Mouse (Mus musculus): ENCODE measurements at regions not wholly inside any gene's neighbourhood (a gene's known extent, or its start where the extent isn't known, plus 50 kb on each side); places are given as distances from the start of the nearest gene placed in this dataset.

DNA sequence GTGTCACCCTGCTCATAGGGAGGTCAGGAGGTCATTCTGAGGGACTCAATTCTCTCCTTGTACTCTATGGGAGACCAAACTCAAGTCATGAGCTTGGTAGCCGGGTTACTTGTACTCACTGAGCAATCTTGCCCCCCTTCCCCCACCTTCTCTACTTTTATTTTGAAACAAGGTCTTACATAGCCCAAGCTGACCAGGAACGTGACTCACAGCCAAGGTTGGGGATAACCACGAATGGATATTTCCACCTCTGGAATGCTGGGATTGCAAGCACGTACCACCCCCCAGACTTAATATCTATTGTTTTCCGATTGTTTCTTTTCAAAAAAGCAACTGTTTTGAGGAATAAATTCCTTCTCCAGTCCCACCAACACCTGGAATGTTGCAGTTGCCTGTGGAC lies 79.2 kb upstream of the Tbx3 start:
- Histone ChIP-seq H3K4me1 (ENCODE audit: control insufficient read depth, insufficient read depth, low read length) (no peaks in the 10 kb centered on the region), H3K27ac (ENCODE audit: insufficient read depth, low read length) (no peak overlapping the region), H3K4me3 (ENCODE audit: insufficient read depth, low read length) (no peak overlapping the region)
- TF ChIP-seq POLR2A (IDR thresholded peaks at IDR 0.05; ENCODE audit: extremely low read depth, insufficient read depth, low read length) (no peak), CTCF (IDR thresholded peaks at IDR 0.05; ENCODE audit: extremely low read depth, insufficient read depth, low read length) (no peak)

GRCm38 (mm10) chr5:119592891-119593290 lies 77.6 kb upstream of the Tbx3 start:
- no peak overlapping the region for H3K4me3 ChIP-seq (ENCODE audit: insufficient read depth, low read length)
- TF ChIP-seq CTCF (IDR thresholded peaks at IDR 0.05; ENCODE audit: extremely low read depth, insufficient read depth, low read length) (no peak), POLR2A (IDR thresholded peaks at IDR 0.05; ENCODE audit: extremely low read depth, insufficient read depth, low read length) (no peak)
- H3K4me1 ChIP-seq (ENCODE audit: control insufficient read depth, insufficient read depth, low read length), result no peaks in the 10 kb centered on the region
- H3K27ac ChIP-seq (ENCODE audit: insufficient read depth, low read length), result no peak overlapping the region

GRCm38 (mm10) chr5:119594541-119594940 lies 75.9 kb upstream of the Tbx3 start:
- H3K27ac ChIP-seq (ENCODE audit: insufficient read depth, low read length), result no peak overlapping the region
- no peaks in the 10 kb centered on the region for H3K4me1 ChIP-seq (ENCODE audit: control insufficient read depth, insufficient read depth, low read length)
- TF ChIP-seq CTCF (IDR thresholded peaks at IDR 0.05; ENCODE audit: extremely low read depth, insufficient read depth, low read length) (no peak), POLR2A (IDR thresholded peaks at IDR 0.05; ENCODE audit: extremely low read depth, insufficient read depth, low read length) (no peak)
- no peak overlapping the region for H3K4me3 ChIP-seq (ENCODE audit: insufficient read depth, low read length)

DNA sequence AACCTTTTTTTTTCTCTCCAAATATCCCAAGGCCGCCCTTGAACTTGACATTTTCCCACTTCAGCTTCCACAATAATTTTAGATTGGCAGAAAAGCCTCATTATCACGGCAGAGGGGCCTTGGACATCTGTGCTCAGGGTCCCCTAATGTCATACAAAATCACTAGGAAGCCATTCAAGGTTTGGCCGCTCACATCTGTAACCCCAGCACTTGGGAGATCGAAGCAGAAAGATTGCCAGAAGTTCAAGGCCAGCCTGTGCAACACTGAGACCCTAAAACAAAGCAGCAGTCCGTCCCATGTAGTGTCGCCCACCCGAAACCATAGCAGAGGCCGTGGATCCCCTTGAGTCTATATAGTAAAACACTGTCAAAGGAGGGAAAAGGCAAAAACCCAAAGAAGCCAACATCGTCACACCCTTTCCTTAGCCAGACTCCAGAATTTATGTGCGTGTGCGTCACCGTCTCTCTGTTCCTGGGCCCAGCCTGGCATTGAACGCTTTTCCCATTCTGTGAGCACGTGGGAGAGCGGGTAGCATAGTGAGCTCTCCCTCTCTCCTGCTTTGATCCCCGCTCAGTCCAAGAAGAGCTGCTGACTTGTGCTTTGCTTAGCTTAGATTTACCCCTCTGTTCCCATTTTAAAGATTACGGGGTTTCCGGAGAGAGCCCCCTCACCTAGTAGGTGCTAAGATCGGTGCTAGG lies 74.0 kb upstream of the Tbx3 start:
- TF ChIP-seq POLR2A (IDR thresholded peaks at IDR 0.05; ENCODE audit: extremely low read depth, insufficient read depth, low read length) (no peak), CTCF (IDR thresholded peaks at IDR 0.05; ENCODE audit: extremely low read depth, insufficient read depth, low read length) (no peak)

GRCm38 (mm10) chr5:119596994-119597391 lies 73.5 kb upstream of the Tbx3 start:
- Histone ChIP-seq H3K27ac (ENCODE audit: insufficient read depth, low read length) (no peak overlapping the region), H3K4me3 (ENCODE audit: insufficient read depth, low read length) (no peak overlapping the region), H3K4me1 (ENCODE audit: control insufficient read depth, insufficient read depth, low read length) (no peaks in the 10 kb centered on the region)
- no peak for TF ChIP-seq CTCF (IDR thresholded peaks at IDR 0.05; ENCODE audit: extremely low read depth, insufficient read depth, low read length)
- TF ChIP-seq POLR2A (IDR thresholded peaks at IDR 0.05; ENCODE audit: extremely low read depth, insufficient read depth, low read length), result no peak

More for the DNA sequence above, 74.0 kb upstream of the Tbx3 start:
- no peak overlapping the region for H3K4me3 ChIP-seq (ENCODE audit: insufficient read depth, low read length)
- no peak overlapping the region for H3K27ac ChIP-seq (ENCODE audit: insufficient read depth, low read length)
- H3K4me1 ChIP-seq (ENCODE audit: control insufficient read depth, insufficient read depth, low read length), result no peaks in the 10 kb centered on the region

DNA sequence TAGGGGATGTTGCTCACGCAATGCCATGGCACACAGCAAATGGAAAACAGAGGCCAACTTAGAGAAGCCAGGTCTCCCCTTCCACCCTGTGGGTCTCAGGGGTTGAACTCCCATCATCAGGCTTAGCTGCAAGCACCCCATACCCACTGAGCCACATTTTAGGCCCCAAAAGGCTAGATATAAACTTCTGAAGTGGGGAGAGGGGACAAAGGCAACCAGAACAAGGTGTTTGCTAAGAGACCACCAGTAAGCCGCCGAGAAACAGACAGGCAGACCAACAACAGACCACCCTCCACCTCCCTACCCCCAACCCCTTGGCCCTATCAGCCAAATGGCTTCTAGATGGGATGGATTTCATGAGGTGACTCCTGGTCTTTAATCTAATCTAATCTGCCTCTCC lies 72.9 kb upstream of the Tbx3 start:
- no peak overlapping the region for H3K4me3 ChIP-seq (ENCODE audit: insufficient read depth, low read length)
- no peaks in the 10 kb centered on the region for H3K4me1 ChIP-seq (ENCODE audit: control insufficient read depth, insufficient read depth, low read length)
- TF ChIP-seq CTCF (IDR thresholded peaks at IDR 0.05; ENCODE audit: extremely low read depth, insufficient read depth, low read length) (no peak), POLR2A (IDR thresholded peaks at IDR 0.05; ENCODE audit: extremely low read depth, insufficient read depth, low read length) (no peak)
- no peak overlapping the region for H3K27ac ChIP-seq (ENCODE audit: insufficient read depth, low read length)

DNA sequence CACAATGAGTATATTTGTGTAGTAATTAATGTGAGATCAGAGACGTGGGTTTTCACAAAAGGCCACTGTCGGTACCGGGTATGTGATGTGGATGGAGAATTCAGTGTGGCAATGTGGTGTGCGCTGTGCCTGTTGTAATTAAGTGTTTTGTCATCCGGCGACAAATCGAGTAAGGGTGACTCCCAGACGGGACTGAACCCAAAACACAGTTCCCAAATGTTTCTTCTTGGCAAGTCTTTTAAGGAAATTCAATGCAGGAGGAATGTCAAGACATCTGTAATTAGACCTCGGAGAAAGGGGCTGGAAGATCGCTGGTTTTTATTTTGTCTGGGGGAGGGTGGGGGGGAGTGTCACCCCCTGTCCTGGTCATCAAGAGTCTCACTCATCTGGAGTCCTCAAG lies 72.3 kb upstream of the Tbx3 start:
- H3K27ac ChIP-seq (ENCODE audit: insufficient read depth, low read length), result no peak overlapping the region
- H3K4me3 ChIP-seq (ENCODE audit: insufficient read depth, low read length), result no peak overlapping the region
- TF ChIP-seq POLR2A (IDR thresholded peaks at IDR 0.05; ENCODE audit: extremely low read depth, insufficient read depth, low read length) (no peak), CTCF (IDR thresholded peaks at IDR 0.05; ENCODE audit: extremely low read depth, insufficient read depth, low read length) (no peak)
- no peaks in the 10 kb centered on the region for H3K4me1 ChIP-seq (ENCODE audit: control insufficient read depth, insufficient read depth, low read length)

DNA sequence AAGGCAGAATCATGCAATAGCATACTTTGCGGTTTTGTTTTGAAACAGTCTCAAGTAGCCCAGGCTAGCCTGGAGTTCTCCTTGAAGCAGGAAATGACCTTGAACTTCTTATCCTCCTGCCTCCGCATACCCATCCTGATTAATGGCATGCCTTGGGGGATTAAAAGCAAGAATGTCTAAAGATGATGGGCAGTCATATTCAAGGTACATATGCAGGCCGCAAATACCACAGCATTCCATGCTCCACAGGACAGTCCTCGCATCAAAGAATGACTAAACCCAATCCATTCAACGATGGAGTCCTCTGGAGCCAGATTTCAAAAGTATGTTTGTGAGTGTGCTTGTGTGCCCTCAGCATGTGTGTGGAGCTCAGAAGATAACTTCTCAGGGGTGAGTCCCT lies 69.1 kb upstream of the Tbx3 start:
- Histone ChIP-seq H3K4me1 (ENCODE audit: control insufficient read depth, insufficient read depth, low read length) (no peaks in the 10 kb centered on the region), H3K27ac (ENCODE audit: insufficient read depth, low read length) (no peak overlapping the region), H3K4me3 (ENCODE audit: insufficient read depth, low read length) (no peak overlapping the region)
- TF ChIP-seq POLR2A (IDR thresholded peaks at IDR 0.05; ENCODE audit: extremely low read depth, insufficient read depth, low read length), result no peak

- Histone ChIP-seq H3K27ac (ENCODE audit: insufficient read depth, low read length) (no peak overlapping the region), H3K4me1 (ENCODE audit: control insufficient read depth, insufficient read depth, low read length) (no peaks in the 10 kb centered on the region), H3K4me3 (ENCODE audit: insufficient read depth, low read length) (no peak overlapping the region)
- TF ChIP-seq CTCF (IDR thresholded peaks at IDR 0.05; ENCODE audit: extremely low read depth, insufficient read depth, low read length), result no peak
- TF ChIP-seq POLR2A (IDR thresholded peaks at IDR 0.05; ENCODE audit: extremely low read depth, insufficient read depth, low read length), result no peak
These were observed 68.5 kb upstream of the Tbx3 start for GRCm38 (mm10) chr5:119602001-119602400.

GRCm38 (mm10) chr5:119605444-119605843 lies 65.0 kb upstream of the Tbx3 start:
- TF ChIP-seq POLR2A (IDR thresholded peaks at IDR 0.05; ENCODE audit: extremely low read depth, insufficient read depth, low read length) (no peak), CTCF (IDR thresholded peaks at IDR 0.05; ENCODE audit: extremely low read depth, insufficient read depth, low read length) (no peak)
- no peaks in the 10 kb centered on the region for H3K4me1 ChIP-seq (ENCODE audit: control insufficient read depth, insufficient read depth, low read length)
- no peak overlapping the region for H3K27ac ChIP-seq (ENCODE audit: insufficient read depth, low read length)
- no peak overlapping the region for H3K4me3 ChIP-seq (ENCODE audit: insufficient read depth, low read length)
